Mouse (Mus musculus) frontal cortex, postnatal 36 days (tissue): ENCODE data around the gene Vmn1r28.
"Not testable (repeated sequence)": the region's sequence is repeated elsewhere in the genome, so short reads cannot be mapped to it uniquely, and the experiment has no call there.

Experiments
- DNase-seq, 2 experiments: peaks; one replicate each; pipeline ENCODE4 v3.0.0; 2022; ENCODE audit warnings: low spot score in 2 of 2

Vmn1r28 gene

GRCm38 (mm10) chr6:58261737-58262136, at the start of gene Vmn1r28:
Vmn1r28 (plus strand) TSS chr6:58262037.
- DNase-seq = no peak

DNA sequence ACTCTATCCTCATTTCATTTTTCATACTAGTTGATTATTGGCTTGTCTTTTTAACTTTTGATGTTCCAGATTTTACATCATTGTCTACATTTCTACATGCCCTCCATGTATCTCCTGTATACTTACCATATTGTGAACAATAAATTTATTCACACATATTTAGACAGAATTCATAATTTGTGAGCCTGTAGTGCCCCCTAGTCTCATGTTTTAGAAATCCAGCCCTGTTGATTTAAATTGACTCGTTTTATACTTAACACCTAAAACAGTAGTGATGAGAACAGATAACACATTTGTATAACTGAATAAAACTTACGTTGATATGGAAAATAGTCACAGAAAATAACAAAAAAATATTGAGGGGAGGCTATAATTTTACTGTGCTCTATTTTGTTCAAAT, 45.7 kb upstream of the Vmn1r28 start:
- peak in 1 of 2 experiments; percentile 6 for DNase-seq

GRCm38 (mm10) chr6:58218721-58219120, 43.1 kb upstream of the Vmn1r28 start, which contains the start of gene Vmn1r27:
Vmn1r27 (minus strand) TSS chr6:58218821.
- DNase-seq = no peak

DNA sequence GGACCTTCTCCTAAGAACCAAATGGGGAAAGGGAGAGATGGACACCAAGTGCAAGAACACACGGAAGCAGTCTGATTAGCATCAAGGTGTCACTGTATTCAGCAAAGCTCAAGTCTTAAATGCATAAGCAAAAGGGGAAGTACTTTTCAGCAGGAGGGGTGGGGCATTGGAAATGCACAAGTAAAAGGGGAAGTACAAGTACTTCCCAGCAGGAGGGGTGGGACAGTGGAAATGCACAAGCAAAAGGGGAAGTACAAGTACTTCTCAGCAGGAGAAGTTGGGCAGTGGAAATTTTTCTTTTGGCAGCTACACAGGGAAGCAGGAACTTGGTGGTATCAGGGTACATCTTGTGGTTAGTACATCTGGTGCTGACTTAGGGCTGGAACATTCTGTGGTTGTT, 17.8 kb downstream of the Vmn1r28 start:
- not testable (repeated sequence) for DNase-seq

GRCm38 (mm10) chr6:58292201-58292600, 30.4 kb downstream of the Vmn1r28 start:
- DNase-seq = no peak

DNA sequence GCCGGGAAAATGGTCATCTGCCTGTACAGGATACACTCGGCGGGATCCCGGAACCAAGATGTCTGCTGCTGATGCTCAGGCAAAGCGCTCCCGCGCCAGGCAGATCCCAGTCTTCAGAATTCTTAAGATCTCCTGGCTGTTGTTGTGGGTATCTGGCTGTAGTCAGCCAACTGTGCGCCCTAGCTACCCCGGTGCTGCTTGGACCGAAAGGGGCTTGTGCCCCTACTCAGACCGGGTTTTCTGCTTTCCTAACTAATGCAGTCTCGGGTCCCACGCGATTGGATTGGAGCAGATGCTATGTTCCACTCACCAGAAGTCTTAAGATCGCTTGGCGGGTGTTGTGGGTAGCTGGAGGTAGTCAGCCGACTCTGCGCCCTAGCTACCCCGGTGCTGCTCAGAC, 36.7 kb downstream of the Vmn1r28 start:
- not testable (repeated sequence) for DNase-seq

- no peak for DNase-seq
Measured at GRCm38 (mm10) chr6:58301249-58301648, 39.4 kb downstream of the Vmn1r28 start, which contains the start of gene Vmn1r29. Vmn1r29 (plus strand) TSS chr6:58301549.
